Mouse (Mus musculus): ENCODE data around the gene Slc38a10.

The Slc38a10 gene

DNA sequence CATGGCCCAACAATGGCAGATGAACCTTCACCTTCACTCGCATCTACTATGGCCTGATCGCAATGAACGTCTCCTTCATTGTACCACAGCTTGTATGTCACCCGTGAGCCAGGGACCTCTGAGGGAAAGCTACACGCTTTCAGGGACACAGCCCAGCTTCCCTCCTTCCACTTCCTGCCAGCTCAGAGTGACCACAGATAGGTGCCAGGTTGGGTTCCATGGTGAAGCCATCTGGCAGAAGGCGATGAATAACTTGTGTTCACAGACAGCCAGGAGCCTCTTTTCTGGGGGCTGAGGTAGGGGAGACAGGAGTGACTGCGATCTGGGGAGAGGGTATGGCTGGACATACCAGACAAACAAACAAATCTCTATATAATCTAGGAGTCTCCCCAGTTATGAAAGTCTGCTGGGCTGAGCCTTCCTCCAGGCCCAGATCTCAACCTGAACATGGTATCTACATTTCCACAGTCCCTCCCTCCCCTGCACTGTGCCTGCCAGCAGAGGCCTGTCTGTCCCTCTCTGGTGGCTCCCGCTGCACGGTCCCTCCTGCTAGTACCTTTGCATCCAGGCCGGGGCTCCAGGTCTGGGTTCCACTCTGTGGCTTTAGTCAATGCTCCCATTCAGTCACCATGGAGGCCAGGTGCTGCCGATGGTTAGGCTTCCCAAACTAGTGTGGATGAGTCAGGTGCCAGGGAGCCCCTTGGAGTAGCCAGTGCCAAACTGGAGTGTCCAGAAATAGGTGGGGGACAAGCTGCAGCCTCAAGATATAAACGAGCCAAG, 95.0 kb downstream of the Slc38a10 start:
- no peak for DNase-seq (ENCODE audit: low read depth, low spot score)
